Mouse (Mus musculus) brain, embryonic 14.5 days (tissue): ENCODE data around the gene Rrp7a.

Experiments used
- CTCF ChIP-seq: fragments of 200-500 bp; IDR thresholded peaks from 2 replicates; pipeline ENCODE4 v1.5.1; 2012; ENCODE audit warnings: inconsistent platforms, mild to moderate bottlenecking, moderate library complexity, borderline replicate concordance; ENCODE audit not compliant: insufficient read depth, insufficient read length; ENCODE audit errors: extremely low read depth
- POLR2A ChIP-seq: fragments of 200-500 bp; IDR thresholded peaks from 2 replicates; pipeline ENCODE4 v1.6.1; 2012; ENCODE audit warnings: mild to moderate bottlenecking, inconsistent platforms, borderline replicate concordance; ENCODE audit not compliant: poor library complexity, insufficient read depth, insufficient read length, severe bottlenecking; ENCODE audit errors: extremely low read depth

DNA sequence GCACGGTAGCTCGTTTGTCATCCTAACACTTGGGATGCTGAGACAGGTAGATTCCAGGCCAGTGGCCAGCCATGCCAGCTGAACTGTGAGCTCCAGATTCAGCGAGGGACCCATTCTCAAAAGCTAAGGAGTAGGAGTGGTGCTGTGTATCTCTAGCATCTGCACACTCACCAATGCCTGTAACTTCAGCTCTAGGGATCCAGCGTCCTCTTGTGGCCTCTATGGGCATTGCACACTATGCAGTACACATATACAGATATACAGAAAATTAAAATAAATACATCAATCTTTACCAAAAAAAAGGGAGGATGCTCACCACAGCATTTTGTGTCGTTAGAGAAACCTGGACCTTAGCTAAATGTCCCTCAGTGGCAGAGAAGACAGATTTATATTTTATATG is 50.8 kb downstream of the Rrp7a start:
- TF ChIP-seq CTCF: no peak
- no peak for TF ChIP-seq POLR2A
